Mouse (Mus musculus) olfactory bulb, adult 2 months (tissue): ENCODE measurements at regions not wholly inside any gene's neighbourhood (a gene's known extent, or its start where the extent isn't known, plus 50 kb on each side); places are given as distances from the start of the nearest gene placed in this dataset.

ENCODE experiments used
- H3K27ac ChIP-seq: fragments of 200-500 bp; 2 replicates; pipeline ENCODE4 v1.5.1; 2012; ENCODE audit warnings: low read depth, low read length; ENCODE audit not compliant: insufficient read depth
- H3K4me1 ChIP-seq: fragments of 200-500 bp; 2 replicates; pipeline ENCODE4 v1.6.1; 2012; ENCODE audit warnings: low read length; ENCODE audit not compliant: control insufficient read depth, insufficient read depth
- H3K4me3 ChIP-seq: fragments of 200-500 bp; 2 replicates; pipeline ENCODE4 v1.5.1; 2012; ENCODE audit warnings: mild to moderate bottlenecking, low read depth, low read length, moderate library complexity; ENCODE audit not compliant: insufficient read depth
- CTCF ChIP-seq: fragments of 200-500 bp; IDR thresholded peaks from 2 replicates; pipeline ENCODE4 v1.5.1; 2012; ENCODE audit warnings: low read depth, mild to moderate bottlenecking, low read length, moderate library complexity; ENCODE audit not compliant: insufficient read depth
- POLR2A ChIP-seq: fragments of 200-500 bp; IDR thresholded peaks from 2 replicates; pipeline ENCODE4 v1.6.1; 2012; ENCODE audit warnings: mild to moderate bottlenecking, low read depth, low read length, moderate library complexity; ENCODE audit not compliant: insufficient read depth
- WGBS: fragments of 180-500 bp; shearing (Covaris S2); methylation state at CpG from one replicate; pipeline ENCODE4 v1.1.7; 2018; 5-methylcytosine and 5-hydroxymethylcytosine counted together

- Histone ChIP-seq H3K4me1 (peaks cover 7% of the 10 kb centered on the region), H3K27ac (no peak overlapping the region), H3K4me3 (no peak overlapping the region)
- TF ChIP-seq CTCF (no peak), POLR2A (no peak)
- WGBS: 51% methylated on average over 11 of the region's 11 CpGs
Measured at GRCm38 (mm10) chr13:92911660-92912284, 67.2 kb downstream of the Mtx3 start.

GRCm38 (mm10) chr13:92912661-92913060, 68.1 kb downstream of the Mtx3 start:
- no peak overlapping the region for H3K27ac ChIP-seq
- WGBS: 75% methylated on average over 2 of the region's 2 CpGs
- H3K4me3 ChIP-seq: no peak overlapping the region
- no peak for TF ChIP-seq CTCF
- peaks cover 7% of the 10 kb centered on the region for H3K4me1 ChIP-seq

DNA sequence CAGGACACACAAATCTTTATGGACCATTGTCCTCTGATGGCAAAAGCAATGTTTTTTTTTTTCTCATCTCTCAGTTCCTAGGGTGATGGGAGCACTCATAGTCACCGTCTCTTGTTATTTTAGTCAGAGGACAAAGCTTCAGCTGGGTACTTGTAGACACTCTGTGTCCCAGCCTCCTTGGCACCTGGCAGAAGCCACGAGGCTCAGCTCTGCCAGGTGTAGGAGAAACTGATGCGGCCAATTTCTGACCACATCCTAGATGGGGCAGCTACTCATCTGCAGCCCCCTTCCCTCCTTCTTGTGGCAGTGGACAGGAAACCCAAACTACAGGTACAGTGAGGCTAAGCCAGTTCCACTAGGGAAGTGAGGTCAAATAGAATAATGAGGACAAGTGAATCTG, 70.1 kb downstream of the Mtx3 start:
- no peak overlapping the region for H3K4me3 ChIP-seq
- peaks cover 5% of the 10 kb centered on the region for H3K4me1 ChIP-seq
- TF ChIP-seq POLR2A (no peak), CTCF (no peak)
- H3K27ac ChIP-seq: no peak overlapping the region
- 93% methylated on average over 3 of the region's 3 CpGs for WGBS

GRCm38 (mm10) chr13:92915221-92915839, 70.8 kb downstream of the Mtx3 start:
- no peak overlapping the region for H3K4me3 ChIP-seq
- WGBS: 66% methylated on average over 2 of the region's 2 CpGs
- peaks cover 5% of the 10 kb centered on the region for H3K4me1 ChIP-seq
- no peak for TF ChIP-seq CTCF
- TF ChIP-seq POLR2A: no peak
- H3K27ac ChIP-seq: no peak overlapping the region

DNA sequence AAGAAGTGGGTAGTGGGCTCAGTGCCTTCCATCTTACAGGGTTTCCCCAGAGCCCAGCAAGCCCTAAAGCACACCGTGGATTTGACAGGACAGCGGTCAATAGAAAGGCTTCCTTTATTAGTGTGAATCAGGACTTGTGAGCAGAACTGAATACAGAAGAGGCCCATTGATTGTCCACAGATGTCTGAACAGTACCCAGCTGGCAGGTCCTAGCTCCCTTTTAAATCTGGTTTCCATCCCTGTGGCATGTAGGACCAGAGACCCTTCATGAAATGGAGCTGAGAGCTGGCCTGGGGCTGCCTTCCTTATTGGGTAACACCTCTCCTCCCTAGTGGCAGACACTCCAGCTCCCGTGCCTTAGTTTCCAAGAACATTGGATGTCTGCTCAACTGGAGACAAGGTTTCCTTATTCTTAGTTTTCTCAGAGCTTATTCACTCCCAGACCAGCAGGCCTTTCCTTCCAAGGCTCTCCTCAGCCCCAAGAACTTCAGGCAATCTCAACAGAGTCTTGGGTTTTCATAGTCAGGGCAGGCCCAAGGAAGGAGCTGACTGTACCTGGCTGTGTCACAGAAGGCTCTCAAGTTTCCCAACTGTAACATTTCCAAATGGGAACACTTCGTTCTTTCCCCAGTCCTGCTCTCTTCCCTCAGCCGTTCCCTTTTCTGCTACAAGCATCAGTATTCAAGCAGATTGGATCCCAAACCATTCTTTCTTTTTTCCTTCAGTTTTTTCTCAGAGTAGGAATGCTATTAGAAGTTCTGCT, 71.6 kb downstream of the Mtx3 start:
- Histone ChIP-seq H3K27ac (no peak overlapping the region), H3K4me1 (peaks cover 5% of the 10 kb centered on the region), H3K4me3 (no peak overlapping the region)
- WGBS: 62% methylated on average over 5 of the region's 5 CpGs
- TF ChIP-seq CTCF (no peak), POLR2A (no peak)

- WGBS: 81% methylated on average over 2 of the region's 2 CpGs
- H3K27ac ChIP-seq: no peak overlapping the region
- H3K4me1 ChIP-seq: no peaks in the 10 kb centered on the region
- no peak for TF ChIP-seq POLR2A
- no peak for TF ChIP-seq CTCF
- no peak overlapping the region for H3K4me3 ChIP-seq
Measured at GRCm38 (mm10) chr13:92919882-92920281, 75.3 kb downstream of the Mtx3 start.

DNA sequence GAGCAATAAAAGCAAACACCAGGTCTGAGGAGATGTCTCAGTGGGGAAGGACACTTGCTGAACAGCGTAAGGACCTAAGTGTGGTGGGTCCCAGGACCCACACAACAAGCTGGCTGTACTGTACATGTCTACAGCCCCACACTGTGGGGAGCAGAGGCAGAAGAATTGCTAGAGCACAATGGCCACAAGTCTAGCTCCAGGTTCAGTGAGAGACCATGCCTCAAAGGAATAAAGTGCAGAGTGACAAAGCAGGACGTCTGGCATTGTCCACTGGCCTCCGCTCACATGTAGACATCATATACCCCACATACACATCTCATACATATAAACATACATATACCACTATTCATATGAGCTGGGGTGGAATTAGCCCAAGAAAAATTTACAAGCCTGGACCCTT, 77.4 kb downstream of the Mtx3 start:
- Histone ChIP-seq H3K27ac (no peak overlapping the region), H3K4me1 (no peaks in the 10 kb centered on the region), H3K4me3 (no peak overlapping the region)
- 93% methylated on average over 3 of the region's 3 CpGs for WGBS
- TF ChIP-seq CTCF (no peak), POLR2A (no peak)

GRCm38 (mm10) chr13:92923496-92923895, 78.9 kb downstream of the Mtx3 start:
- no peak overlapping the region for H3K4me3 ChIP-seq
- no peak for TF ChIP-seq CTCF
- TF ChIP-seq POLR2A: no peak
- H3K27ac ChIP-seq: no peak overlapping the region
- WGBS: 82% methylated on average over 2 of the region's 2 CpGs
- no peaks in the 10 kb centered on the region for H3K4me1 ChIP-seq

DNA sequence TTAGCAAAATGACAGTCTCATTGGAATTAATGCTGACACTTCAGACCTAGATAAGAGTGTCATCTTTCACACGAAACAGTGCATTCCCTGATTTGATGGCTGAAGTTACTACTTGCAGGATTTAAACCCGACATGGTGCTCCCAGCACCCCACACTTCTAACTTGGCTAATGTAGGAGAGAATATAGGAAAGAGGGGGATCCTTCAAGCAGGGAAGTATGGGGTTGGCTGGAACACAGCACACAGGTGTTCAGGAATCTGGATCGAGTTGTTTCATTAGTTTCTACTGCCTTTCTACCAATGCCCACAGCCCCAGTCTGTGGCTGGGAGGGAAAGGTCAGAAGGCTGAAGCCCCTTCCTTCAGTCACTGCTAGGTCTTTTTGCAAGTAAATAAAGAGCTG, 79.5 kb downstream of the Mtx3 start:
- Histone ChIP-seq H3K4me3 (no peak overlapping the region), H3K4me1 (no peaks in the 10 kb centered on the region), H3K27ac (no peak overlapping the region)
- TF ChIP-seq POLR2A (no peak), CTCF (no peak)
- 90% methylated on average over 3 of the region's 3 CpGs for WGBS
